Mouse (Mus musculus) heart, embryonic 16.5 days (tissue): ENCODE results near the gene Gm49388. TPM values are rescaled to one million over a fixed set of nuclear protein-coding genes. Genes with fewer than 3 reads are reported as not detected.

ENCODE experiments used
- ATAC-seq: fragments of 200-750 bp; cut with Nextera tagmentation; replicated peaks from 2 replicates; pipeline ENCODE4 v1.8.0; 2017; ENCODE audit warnings: moderate number of reproducible peaks; ENCODE audit not compliant: insufficient read depth, low FRiP score; ENCODE audit errors: extremely low read depth
- H3K27ac ChIP-seq: fragments of 300-500 bp; sonication (generic); 2 replicates; pipeline ENCODE4 v1.5.1; 2014; ENCODE audit warnings: mild to moderate bottlenecking, low read length, control low read depth, moderate library complexity
- H3K27me3 ChIP-seq: fragments of 300-500 bp; sonication (generic); 2 replicates; pipeline ENCODE4 v1.6.1; 2014; ENCODE audit warnings: low read length, mixed read lengths; ENCODE audit not compliant: control insufficient read depth, insufficient read depth
- H3K36me3 ChIP-seq: fragments of 300-500 bp; sonication (generic); 2 replicates; pipeline ENCODE4 v1.6.1; 2014; ENCODE audit not compliant: control insufficient read depth, insufficient read depth
- H3K4me1 ChIP-seq: fragments of 300-500 bp; sonication (generic); 2 replicates; pipeline ENCODE4 v1.6.1; 2014; ENCODE audit warnings: low read length, mixed read lengths; ENCODE audit not compliant: control insufficient read depth, insufficient read depth
- H3K4me2 ChIP-seq: fragments of 300-500 bp; sonication (generic); 2 replicates; pipeline ENCODE4 v1.6.1; 2014; ENCODE audit warnings: low read depth, mild to moderate bottlenecking, control low read depth, low read length
- H3K4me3 ChIP-seq: fragments of 300-500 bp; sonication (generic); 2 replicates; pipeline ENCODE4 v1.5.1; 2014; ENCODE audit warnings: mild to moderate bottlenecking, control low read depth, low read length
- H3K9ac ChIP-seq: fragments of 300-500 bp; sonication (generic); 2 replicates; pipeline ENCODE4 v1.6.1; 2014; ENCODE audit warnings: low read length, control low read depth
- H3K9me3 ChIP-seq: fragments of 300-500 bp; sonication (generic); replicated peaks from 2 replicates; pipeline ENCODE4 v1.6.1; 2016; ENCODE audit warnings: low read length; ENCODE audit not compliant: control insufficient read depth
- WGBS: fragments of 180-500 bp; shearing (Covaris S2); extraction: QIAGEN DNeasy Blood & Tissue Kit; methylation state at CpG from one replicate; pipeline ENCODE4 v1.1.7; 2014; 5-methylcytosine and 5-hydroxymethylcytosine counted together
- polyA plus RNA-seq: library from polyadenylated mRNA; unstranded; fragments of >200 nt; fragmentation: Nextera tagmentation; extraction: Ambion mirVana; gene quantifications from 2 replicates; pipeline ENCODE4 v1.2.1, GENCODE M21; 2015

The Gm49388 gene
- polyA plus RNA-seq, result not detected in 2 replicates

DNA sequence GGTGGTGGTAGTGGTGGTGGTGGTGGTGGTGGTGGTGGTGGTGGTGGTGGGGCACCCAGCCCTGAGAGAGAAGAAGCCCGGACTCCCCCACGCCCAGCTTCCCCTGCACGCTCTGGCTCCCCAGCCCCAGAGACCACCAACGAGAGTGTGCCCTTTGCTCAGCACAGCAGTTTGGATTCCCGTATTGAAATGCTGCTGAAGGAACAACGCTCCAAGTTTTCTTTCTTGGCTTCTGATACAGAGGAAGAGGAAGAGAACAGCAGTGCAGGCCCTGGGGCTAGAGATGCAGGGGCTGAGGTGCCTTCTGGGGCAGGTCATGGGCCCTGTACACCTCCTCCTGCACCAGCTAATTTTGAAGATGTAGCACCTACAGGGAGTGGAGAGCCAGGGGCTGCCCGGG is at the start of gene Gm49388:
Gene Gm49388 (plus strand): TSS at position 301 of the 400 bp plus-strand sequence.
- Histone ChIP-seq H3K27ac (no peak within 1 kb of the TSS), H3K36me3 (peaks cover 77% of the 10 kb centered on the region), H3K27me3 (no peaks in the 10 kb centered on the region), H3K4me1 (no peaks in the 10 kb centered on the region), H3K4me2 (no peak within 1 kb of the TSS), H3K9ac (no peak within 1 kb of the TSS), H3K9me3 (no peaks in the 10 kb centered on the region), H3K4me3 (no peak within 1 kb of the TSS)
- ATAC-seq, result no peak
- 91% methylated on average over 7 of the region's 7 CpGs for WGBS

DNA sequence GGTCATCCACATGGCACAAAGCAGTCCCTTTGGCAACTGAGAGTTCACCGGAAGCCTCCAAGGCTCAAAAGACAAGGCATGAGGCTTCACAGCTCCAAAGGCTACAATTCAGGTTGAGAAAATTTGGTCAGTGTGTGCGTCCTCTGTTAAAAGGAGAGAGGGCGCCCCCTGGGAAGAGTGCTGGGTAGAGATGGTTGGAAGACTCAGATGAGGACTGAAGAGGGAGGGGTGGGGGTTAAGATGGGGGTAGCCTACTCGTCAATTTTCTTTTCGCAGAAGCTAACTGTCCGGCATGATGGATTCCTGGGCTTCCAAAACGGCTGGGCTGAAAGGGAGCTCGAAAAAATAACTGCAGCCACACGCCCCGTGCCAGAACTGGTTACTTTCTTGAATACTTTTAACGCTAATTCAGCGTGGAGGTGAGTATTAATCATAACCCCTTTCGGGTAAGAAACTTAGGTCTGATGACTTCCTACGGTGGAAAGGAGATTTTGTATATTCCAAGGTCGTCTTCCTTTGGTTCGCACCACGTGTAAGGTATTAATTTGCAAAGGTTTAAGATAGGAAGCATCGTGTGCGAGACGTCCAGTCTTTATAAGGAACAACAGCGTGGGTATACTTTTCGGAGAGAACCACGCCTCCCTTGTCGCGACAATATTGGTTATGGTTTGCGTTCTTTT is 40.9 kb upstream of the Gm49388 start, which contains the start of gene Fbxl19:
Gene Fbxl19 (plus strand): TSS at position 178 of the 680 bp plus-strand sequence.
- Histone ChIP-seq H3K9ac (peak within 1 kb of the TSS; percentile 82), H3K4me1 (peaks cover 7% of the 10 kb centered on the region), H3K4me3 (peak within 1 kb of the TSS; percentile 63), H3K9me3 (no peaks in the 10 kb centered on the region; the same call in 1 of the 2 replicates), H3K27ac (peak within 1 kb of the TSS; percentile 93), H3K4me2 (peak within 1 kb of the TSS; percentile 98), H3K36me3 (peaks cover 4% of the 10 kb centered on the region), H3K27me3 (no peaks in the 10 kb centered on the region)
- WGBS, result under 1% methylated on average over 26 of the region's 26 CpGs
- ATAC-seq, result no peak

DNA sequence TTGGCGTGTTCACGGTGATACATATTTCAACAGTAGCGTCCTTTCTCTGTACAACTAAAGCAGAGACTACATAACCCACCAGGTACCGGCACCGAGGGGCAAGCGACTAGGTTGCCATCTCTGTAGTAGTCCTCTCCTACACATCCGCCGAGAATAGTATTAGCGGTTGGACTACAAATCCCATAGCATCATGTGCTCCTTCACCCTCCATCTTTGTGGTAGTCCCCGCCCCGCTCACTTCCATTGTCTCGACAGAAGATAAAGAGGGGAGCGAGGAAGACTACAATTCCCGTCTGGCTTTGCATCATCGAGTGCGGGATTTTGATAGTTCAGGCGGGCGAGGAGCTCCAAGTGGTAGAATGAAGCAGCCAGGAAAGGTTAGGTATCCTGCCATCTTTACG is 40.2 kb upstream of the Gm49388 start:
- Histone ChIP-seq H3K4me3 (peak overlapping the region; percentile 63), H3K4me2 (peak overlapping the region; percentile 98), H3K9me3 (no peaks in the 10 kb centered on the region; the same call in 1 of the 2 replicates), H3K27ac (peak overlapping the region; percentile 93), H3K36me3 (peaks cover 12% of the 10 kb centered on the region), H3K4me1 (peaks cover 7% of the 10 kb centered on the region), H3K27me3 (no peaks in the 10 kb centered on the region), H3K9ac (peak overlapping the region; percentile 82)
- WGBS, result under 1% methylated on average over 19 of the region's 19 CpGs
- peak; percentile 82 for ATAC-seq

DNA sequence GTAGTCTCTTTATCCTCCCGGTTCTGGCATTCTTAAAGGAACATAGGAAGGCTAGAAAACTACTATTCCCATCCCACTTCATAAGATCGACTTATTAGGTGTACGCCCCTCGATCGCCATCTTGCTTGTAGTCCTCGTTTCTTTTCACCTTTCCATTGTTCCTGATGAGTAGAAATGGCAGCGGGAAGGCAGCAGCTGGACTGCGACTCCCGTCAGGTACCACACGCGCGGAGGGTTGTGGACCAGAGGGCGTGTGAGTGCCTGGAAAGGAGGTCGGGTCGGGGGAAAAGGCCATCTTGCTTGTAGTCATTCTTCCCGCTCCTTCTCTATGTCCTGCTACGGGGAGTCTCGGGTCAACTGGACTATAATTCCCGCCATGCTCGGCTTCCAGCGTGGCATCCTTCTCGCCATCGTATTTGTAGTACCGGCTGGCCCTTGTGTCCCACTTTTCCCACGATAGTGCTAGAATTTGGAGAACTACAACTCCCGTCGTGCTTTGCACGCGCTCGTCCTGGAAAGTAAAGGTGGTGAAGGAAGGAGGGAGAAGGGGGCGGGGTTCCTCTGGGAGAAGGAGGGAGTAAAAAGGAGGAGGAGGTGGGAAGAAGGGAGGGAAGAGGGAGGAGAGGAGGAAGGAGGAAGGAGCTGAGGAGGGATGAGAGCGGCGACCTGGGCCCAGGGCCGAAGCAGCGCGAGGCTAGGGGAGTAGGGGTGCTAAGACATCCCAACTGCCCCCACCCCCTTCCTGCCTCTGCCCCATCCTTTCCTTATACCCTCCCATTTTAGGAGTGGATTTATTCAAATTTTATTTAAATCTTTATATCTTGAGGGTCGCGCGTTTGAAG is 39.5 kb upstream of the Gm49388 start:
- Histone ChIP-seq H3K4me3 (peak overlapping the region; percentile 63), H3K9ac (peak overlapping the region; percentile 82), H3K9me3 (no peaks in the 10 kb centered on the region; the same call in 1 of the 2 replicates), H3K4me2 (peak overlapping the region; percentile 98), H3K36me3 (peaks cover 18% of the 10 kb centered on the region), H3K27me3 (no peaks in the 10 kb centered on the region), H3K27ac (peak overlapping the region; percentile 93), H3K4me1 (peaks cover 7% of the 10 kb centered on the region)
- ATAC-seq, result peak; percentile 91
- under 1% methylated on average over 39 of the region's 39 CpGs for WGBS

DNA sequence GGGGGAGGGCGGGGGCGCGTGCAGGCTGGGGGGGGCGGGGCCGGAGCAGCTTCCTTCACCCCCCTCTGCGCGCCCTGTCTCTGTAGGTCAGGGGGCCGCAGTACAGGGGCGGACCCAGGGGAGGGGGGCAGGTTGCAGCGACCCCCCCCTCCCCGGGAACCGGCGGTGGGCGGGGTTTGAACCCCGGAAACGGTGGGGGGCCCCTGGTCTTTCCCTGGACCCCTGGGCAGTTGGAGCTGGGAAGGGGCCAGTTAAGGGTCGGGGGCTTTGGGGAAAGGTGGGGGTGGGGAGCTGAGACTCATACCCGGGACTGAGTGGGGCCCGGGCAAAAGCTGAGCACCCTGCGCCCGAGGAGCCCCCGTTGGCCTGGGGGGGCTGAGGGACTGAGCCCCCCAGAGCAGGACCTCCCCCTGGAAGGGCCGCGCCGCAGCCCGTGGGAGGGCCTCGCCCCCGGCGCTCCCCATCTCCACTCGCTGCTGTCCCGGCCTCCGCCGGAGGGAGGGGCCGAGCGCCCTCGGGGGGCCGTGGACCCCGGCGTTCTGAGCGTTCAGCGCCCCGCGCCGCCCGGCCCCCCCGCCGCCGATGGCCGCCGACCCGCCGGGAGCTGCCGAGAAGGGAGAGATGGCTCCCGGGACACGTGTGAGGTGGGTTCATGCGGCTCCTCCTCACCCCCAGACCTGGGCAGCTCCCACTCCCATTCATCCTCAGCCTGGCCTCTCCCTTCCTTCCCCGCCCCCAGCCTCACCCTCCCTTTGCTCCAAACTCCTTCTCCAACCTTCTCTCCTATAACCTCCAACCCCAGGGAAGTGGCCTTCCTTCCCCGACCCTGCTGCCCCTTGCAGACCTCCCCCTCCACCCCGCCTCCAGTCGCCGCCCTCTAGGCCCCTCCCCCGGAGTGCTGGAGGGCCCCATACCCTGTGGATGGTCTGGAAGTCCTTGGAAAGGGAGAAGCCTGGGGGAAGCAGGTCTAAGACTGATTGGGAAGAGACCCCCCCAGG is 38.6 kb upstream of the Gm49388 start:
- H3K36me3 ChIP-seq, result peaks cover 26% of the 10 kb centered on the region
- H3K4me2 ChIP-seq, result peak overlapping the region; percentile 98
- peaks cover 7% of the 10 kb centered on the region for H3K4me1 ChIP-seq
- peak overlapping the region; percentile 93 for H3K27ac ChIP-seq
- WGBS, result 2% methylated on average over 42 of the region's 62 CpGs
- H3K27me3 ChIP-seq, result no peaks in the 10 kb centered on the region
- peak overlapping the region; percentile 82 for H3K9ac ChIP-seq
- H3K4me3 ChIP-seq, result peak overlapping the region; percentile 63
- peak; percentile 0; the same call in 1 of the 2 replicates for ATAC-seq
- no peaks in the 10 kb centered on the region for H3K9me3 ChIP-seq

DNA sequence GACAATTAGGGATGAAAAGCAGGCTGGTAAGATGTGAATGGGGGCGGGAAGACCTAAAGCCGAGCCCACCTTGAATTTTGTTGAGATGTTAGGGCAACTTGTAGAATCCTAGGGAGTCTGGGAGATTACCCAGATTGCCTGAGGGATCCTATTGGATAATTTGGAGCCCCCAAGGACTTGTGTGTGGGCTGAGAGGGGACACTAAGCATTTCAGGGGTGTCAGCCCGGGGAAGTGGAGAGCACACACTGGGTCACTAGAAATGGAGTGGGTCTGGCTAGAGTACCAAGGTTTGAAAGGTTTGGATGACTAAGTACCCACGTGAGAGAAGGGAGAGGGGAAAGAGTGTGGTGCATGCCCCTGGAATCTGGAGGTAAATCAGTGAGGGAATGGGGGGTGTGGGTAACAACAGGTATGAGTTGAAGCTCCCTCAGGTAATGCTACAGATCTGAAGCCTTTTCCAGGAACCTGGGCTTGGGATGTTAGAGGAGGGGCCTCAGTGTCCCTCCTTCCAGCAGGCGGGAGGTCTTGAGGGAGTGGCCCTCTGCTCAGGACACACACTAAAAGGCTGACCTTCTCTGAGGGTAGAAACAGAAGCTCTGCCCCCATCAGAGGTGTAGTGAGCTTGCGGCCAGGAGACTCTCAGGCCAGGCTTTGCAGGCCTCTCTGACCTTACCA is 37.7 kb upstream of the Gm49388 start:
- peak overlapping the region; percentile 63 for H3K4me3 ChIP-seq
- ATAC-seq, result no peak
- H3K4me1 ChIP-seq, result peaks cover 7% of the 10 kb centered on the region
- no peaks in the 10 kb centered on the region for H3K27me3 ChIP-seq
- H3K4me2 ChIP-seq, result peak overlapping the region; percentile 98
- peak overlapping the region; percentile 82 for H3K9ac ChIP-seq
- WGBS, result 55% methylated on average over 6 of the region's 6 CpGs
- no peaks in the 10 kb centered on the region for H3K9me3 ChIP-seq
- peaks cover 30% of the 10 kb centered on the region for H3K36me3 ChIP-seq
- H3K27ac ChIP-seq, result peak overlapping the region; percentile 93

DNA sequence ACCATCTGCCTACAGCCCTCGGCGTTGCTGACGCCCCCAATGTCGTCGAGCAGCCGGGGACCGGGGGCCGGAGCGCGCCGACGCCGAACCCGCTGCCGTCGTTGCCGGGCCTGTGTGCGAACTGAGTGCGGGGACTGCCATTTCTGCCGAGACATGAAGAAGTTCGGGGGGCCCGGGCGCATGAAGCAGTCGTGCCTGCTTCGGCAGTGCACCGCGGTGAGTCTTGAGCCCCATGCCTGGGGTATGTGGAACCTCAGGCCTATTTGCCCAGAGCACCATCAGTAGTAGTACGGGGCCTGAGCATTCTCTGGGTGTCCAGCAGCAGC is 37.2 kb upstream of the Gm49388 start:
- Histone ChIP-seq H3K9ac (no peak overlapping the region), H3K4me3 (no peak overlapping the region), H3K36me3 (peaks cover 35% of the 10 kb centered on the region), H3K4me2 (no peak overlapping the region), H3K27ac (no peak overlapping the region), H3K27me3 (no peaks in the 10 kb centered on the region), H3K4me1 (peaks cover 7% of the 10 kb centered on the region), H3K9me3 (no peaks in the 10 kb centered on the region)
- no peak for ATAC-seq
- WGBS, result 92% methylated on average over 21 of the region's 28 CpGs
